Comparison of ENCODE assay signal across 11 mouse cellular contexts in genomic region chr10:50899846-50900745, GRCm38 (mm10). TPM values are rescaled to one million over a fixed set of nuclear protein-coding genes. Genes with fewer than 3 reads are reported as not detected.
DNase-seq lines count a peak whose midpoint lies in the region; ATAC-seq and TF ChIP-seq lines count a peak whose summit lies in the region.
"Had no signal": no experiment of that assay in that cellular context is flagged by ENCODE, and none has a peak within 500 bp of the region (broad histone marks: within the 10 kb centered on the region; RNA-seq: fewer than 3 reads in every experiment).

No protein-coding gene starts in this region.

- no peak overlapping the region for H3K27ac ChIP-seq in hindbrain, embryonic 10.5 days
- H3K27ac ChIP-seq in hindbrain, embryonic 12.5 days, result no peak overlapping the region
- no peak overlapping the region for H3K27ac ChIP-seq in ES-Bruce4 (ENCODE audit: insufficient read depth, low read length)
- no peak overlapping the region for H3K27ac ChIP-seq in embryonic facial prominence, embryonic 13.5 days
- peak overlapping the region; percentile 20; the same call in 1 of the 2 replicates for H3K27ac ChIP-seq in midbrain, embryonic 11.5 days (ENCODE audit: low read depth, low read length)
- H3K27ac ChIP-seq: macrophage had no signal

- no peak overlapping the region for H3K9ac ChIP-seq in hindbrain, embryonic 12.5 days
- H3K9ac ChIP-seq in ES-Bruce4 (ENCODE audit: low read depth, poor library complexity, severe bottlenecking), result no peak overlapping the region
- no peak overlapping the region for H3K9ac ChIP-seq in embryonic facial prominence, embryonic 13.5 days
- peak overlapping the region; percentile 45 for H3K9ac ChIP-seq in midbrain, embryonic 11.5 days (ENCODE audit: low read length)

- H3K4me3 ChIP-seq in hindbrain, embryonic 10.5 days, result 0 out of 2 replicates have a peak overlapping the region, but pooled peaks have one; percentile 29
- no peak overlapping the region for H3K4me3 ChIP-seq in hindbrain, embryonic 12.5 days
- H3K4me3 ChIP-seq in ES-Bruce4 (ENCODE audit: low read depth, low read length), result 0 out of 2 replicates have a peak overlapping the region, but pooled peaks have one; percentile 45
- 0 out of 2 replicates have a peak overlapping the region, but pooled peaks have one; percentile 24 for H3K4me3 ChIP-seq in embryonic facial prominence, embryonic 13.5 days
- H3K4me3 ChIP-seq in midbrain, embryonic 11.5 days (ENCODE audit: low read depth, low read length), result peak overlapping the region; percentile 18

- TF ChIP-seq EP300 in ES-Bruce4 (IDR thresholded peaks at IDR 0.05; ENCODE audit: insufficient read depth, low read depth, low read length), result no peak

- no peaks in the 10 kb centered on the region for H3K9me3 ChIP-seq in hindbrain, embryonic 10.5 days
- H3K9me3 ChIP-seq in hindbrain, embryonic 12.5 days (replicated peaks), result no peaks in the 10 kb centered on the region
- no peaks in the 10 kb centered on the region for H3K9me3 ChIP-seq in ES-Bruce4 (replicated peaks; ENCODE audit: control insufficient read depth, insufficient read depth, low read length, poor library complexity, severe bottlenecking)
- no peaks in the 10 kb centered on the region for H3K9me3 ChIP-seq in embryonic facial prominence, embryonic 13.5 days
- H3K9me3 ChIP-seq in midbrain, embryonic 11.5 days (ENCODE audit: control insufficient read depth, low read length), result no peaks in the 10 kb centered on the region

- whole genome bisulfite sequencing in hindbrain, embryonic 10.5 days, result 2% methylated on average over 21 of the region's 21 CpGs
- WGBS in hindbrain, embryonic 12.5 days, result 2% methylated on average over 21 of the region's 21 CpGs
- 2% methylated on average over 21 of the region's 21 CpGs for WGBS in embryonic facial prominence, embryonic 13.5 days
- WGBS in midbrain, embryonic 11.5 days, result 2% methylated on average over 21 of the region's 21 CpGs

- no peak for TF ChIP-seq CTCF in ES-Bruce4 (IDR thresholded peaks at IDR 0.05; ENCODE audit: low read depth, low read length)

- no peaks in the 10 kb centered on the region for H3K36me3 ChIP-seq in hindbrain, embryonic 10.5 days
- no peaks in the 10 kb centered on the region for H3K36me3 ChIP-seq in hindbrain, embryonic 12.5 days
- no peaks in the 10 kb centered on the region for H3K36me3 ChIP-seq in ES-Bruce4 (ENCODE audit: control insufficient read depth, insufficient read depth, low read length, poor library complexity, severe bottlenecking)
- H3K36me3 ChIP-seq in embryonic facial prominence, embryonic 13.5 days, result no peaks in the 10 kb centered on the region
- no peaks in the 10 kb centered on the region for H3K36me3 ChIP-seq in midbrain, embryonic 11.5 days (ENCODE audit: control insufficient read depth, insufficient read depth, low read length)

- no peak for ATAC-seq in hindbrain, embryonic 12.5 days (ENCODE audit: low FRiP score)
- no peak for ATAC-seq in embryonic facial prominence, embryonic 13.5 days (ENCODE audit: insufficient number of reproducible peaks, insufficient read depth, low FRiP score, low TSS enrichment, low read depth)
- no peak for ATAC-seq in midbrain, embryonic 11.5 days (ENCODE audit: low FRiP score)

- no peak for DNase-seq in hindbrain, embryonic 10.5 days (ENCODE audit: low spot score)
- DNase-seq in midbrain, embryonic 11.5 days (ENCODE audit: low spot score, missing footprints), result peak; percentile 96
- DNase-seq in testis, postnatal 14 days (ENCODE audit: low spot score), result no peak
- DNase-seq in right cerebral cortex, postnatal 36 days (ENCODE audit: low spot score in 2 of 2), result no peak
- DNase-seq in frontal cortex, postnatal 10 days (ENCODE audit: low spot score in 2 of 2), result no peak

- no peak for TF ChIP-seq POLR2A in ES-Bruce4 (IDR thresholded peaks at IDR 0.05; ENCODE audit: insufficient read depth, low read length)

- H3K4me1 ChIP-seq in hindbrain, embryonic 10.5 days (replicated peaks), result peaks cover 25% of the 10 kb centered on the region
- peaks cover 8% of the 10 kb centered on the region for H3K4me1 ChIP-seq in hindbrain, embryonic 12.5 days
- no peaks in the 10 kb centered on the region for H3K4me1 ChIP-seq in ES-Bruce4 (ENCODE audit: control insufficient read depth, insufficient read depth, low read length)
- H3K4me1 ChIP-seq in embryonic facial prominence, embryonic 13.5 days, result peaks cover 23% of the 10 kb centered on the region
- H3K4me1 ChIP-seq in midbrain, embryonic 11.5 days (ENCODE audit: control insufficient read depth, insufficient read depth, low read length), result peaks cover 15% of the 10 kb centered on the region

- peaks cover 100% of the 10 kb centered on the region for H3K27me3 ChIP-seq in hindbrain, embryonic 10.5 days (ENCODE audit: insufficient read depth, poor library complexity, severe bottlenecking)
- peaks cover 80% of the 10 kb centered on the region for H3K27me3 ChIP-seq in hindbrain, embryonic 12.5 days
- H3K27me3 ChIP-seq in ES-Bruce4 (ENCODE audit: control insufficient read depth, insufficient read depth, low read length, poor library complexity, severe bottlenecking), result peaks cover 18% of the 10 kb centered on the region
- peaks cover 85% of the 10 kb centered on the region for H3K27me3 ChIP-seq in embryonic facial prominence, embryonic 13.5 days
- peaks cover 82% of the 10 kb centered on the region for H3K27me3 ChIP-seq in midbrain, embryonic 11.5 days (ENCODE audit: control insufficient read depth, insufficient read depth, low read length)

- H3K4me2 ChIP-seq in hindbrain, embryonic 12.5 days (replicated peaks), result no peak overlapping the region
- H3K4me2 ChIP-seq in embryonic facial prominence, embryonic 13.5 days, result peak overlapping the region; percentile 33; the same call in 1 of the 2 replicates
- H3K4me2 ChIP-seq in midbrain, embryonic 11.5 days, result peak overlapping the region; percentile 43
- H3K4me2 ChIP-seq: liver, embryonic 11.5 days had no signal

RNA-seq across cellular contexts. Expression of gene Sim1, which starts 5.5 kb away (rescaled TPM):
- polyA plus RNA-seq in hindbrain, embryonic 10.5 days (2016; fragmentation: Nextera tagmentation; extraction: Ambion mirVana), result 0.82 and 0.90 TPM in 2 replicates
- polyA plus RNA-seq in hindbrain, embryonic 12.5 days (2016; fragmentation: Nextera tagmentation; extraction: Ambion mirVana), result 1.1 TPM in 2 replicates
- polyA plus RNA-seq in ES-Bruce4 (2011; ENCODE audit: insufficient read depth, insufficient read length, low read depth, missing spikeins), result 0.30 and 0.32 TPM in 2 replicates
- polyA plus RNA-seq in embryonic facial prominence, embryonic 13.5 days (2015; fragmentation: Nextera tagmentation; extraction: Ambion mirVana), result 1.6 and 3.2 TPM in 2 replicates
- 7.9 and 8.7 TPM in 2 replicates for polyA plus RNA-seq in midbrain, embryonic 11.5 days (2014; fragmentation: Nextera tagmentation; extraction: Ambion mirVana)
- polyA plus RNA-seq: macrophage; urinary bladder, adult 2 months had no signal
